Mouse (Mus musculus) hindbrain, embryonic 11.5 days (tissue): ENCODE results near the gene Rcan1. TPM values are rescaled to one million over a fixed set of nuclear protein-coding genes. Genes with fewer than 3 reads are reported as not detected.
A peak's percentile ranks its signal among the peaks of the same experiment; 100 is the strongest.

Experiments
- ATAC-seq: fragments of 200-750 bp; cut with Nextera tagmentation; 2 replicates; pipeline ENCODE4 v1.8.0; 2017; ENCODE audit warnings: mild to moderate bottlenecking, moderate TSS enrichment, moderate library complexity; ENCODE audit not compliant: low FRiP score
- DNase-seq: peaks from one replicate; pipeline ENCODE4 v3.0.0-alpha.2; 2015; ENCODE audit warnings: low spot score
- H3K27ac ChIP-seq: fragments of 300-500 bp; sonication (generic); 2 replicates; pipeline ENCODE4 v1.5.1; 2014; ENCODE audit warnings: mild to moderate bottlenecking, low read depth, low read length
- H3K27me3 ChIP-seq: fragments of 300-500 bp; sonication (generic); 2 replicates; pipeline ENCODE4 v1.6.1; 2014; ENCODE audit warnings: mild to moderate bottlenecking, low read length, moderate library complexity, mixed read lengths; ENCODE audit not compliant: control insufficient read depth, insufficient read depth
- H3K36me3 ChIP-seq: fragments of 300-500 bp; sonication (generic); 2 replicates; pipeline ENCODE4 v1.6.1; 2014; ENCODE audit warnings: mild to moderate bottlenecking, low read length, moderate library complexity, mixed read lengths; ENCODE audit not compliant: control insufficient read depth, insufficient read depth
- H3K4me1 ChIP-seq: fragments of 300-500 bp; sonication (generic); replicated peaks from 2 replicates; pipeline ENCODE4 v1.6.1; 2014; ENCODE audit warnings: low read length, mixed read lengths; ENCODE audit not compliant: control insufficient read depth, insufficient read depth
- H3K4me2 ChIP-seq: fragments of 300-500 bp; sonication (generic); replicated peaks from 2 replicates; pipeline ENCODE4 v1.6.1; 2014; ENCODE audit warnings: mild to moderate bottlenecking, low read depth, low read length
- H3K4me3 ChIP-seq: fragments of 300-500 bp; sonication (generic); 2 replicates; pipeline ENCODE4 v1.5.1; 2014; ENCODE audit warnings: low read depth, low read length
- H3K9ac ChIP-seq: fragments of 300-500 bp; sonication (generic); 2 replicates; pipeline ENCODE4 v1.6.1; 2014; ENCODE audit warnings: low read depth, low read length
- H3K9me3 ChIP-seq: fragments of 300-500 bp; sonication (generic); 2 replicates; pipeline ENCODE4 v1.6.1; 2016; ENCODE audit warnings: low read length; ENCODE audit not compliant: control insufficient read depth
- WGBS: fragments of 180-500 bp; shearing (Covaris S2); extraction: QIAGEN DNeasy Blood & Tissue Kit; methylation state at CpG from one replicate; pipeline ENCODE4 v1.1.7; 2014; 5-methylcytosine and 5-hydroxymethylcytosine counted together
- polyA plus RNA-seq: library from polyadenylated mRNA; unstranded; fragments of >200 nt; fragmentation: Nextera tagmentation; extraction: Ambion mirVana; gene quantifications from 2 replicates; pipeline ENCODE4 v1.2.1, GENCODE M21; 2014

The Rcan1 gene
- polyA plus RNA-seq, 1 experiment from 2014 or later: 39.3 TPM

DNA sequence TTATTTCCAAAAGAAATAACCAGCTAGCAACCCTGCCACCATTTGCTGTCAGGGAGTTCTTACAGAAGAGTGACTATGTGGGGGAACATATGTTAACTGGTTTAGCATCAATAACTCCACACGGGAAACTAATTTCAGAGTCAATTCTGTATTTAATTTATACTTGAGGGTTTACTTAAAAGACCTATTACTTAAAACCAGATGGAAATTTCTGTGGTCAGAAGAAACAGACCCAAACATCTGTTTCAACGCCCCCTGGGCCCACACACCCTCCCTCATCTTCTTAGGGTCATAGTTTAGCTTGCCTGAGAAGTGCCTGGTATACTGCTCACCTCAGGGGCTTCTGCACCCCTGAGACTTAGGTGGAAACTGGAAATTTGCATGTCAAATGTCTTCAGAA, 116.8 kb downstream of the Rcan1 start:
- DNase-seq (no peak), ATAC-seq (no peak)
- H3K36me3 ChIP-seq: no peaks in the 10 kb centered on the region
- H3K9ac ChIP-seq: no peak overlapping the region
- 0 out of 2 replicates have a peak, but pooled peaks cover 3% of the 10 kb centered on the region for H3K27me3 ChIP-seq
- H3K4me2 ChIP-seq: no peak overlapping the region
- H3K4me3 ChIP-seq: no peak overlapping the region
- WGBS: 76% methylated on average over 2 of the region's 2 CpGs
- H3K9me3 ChIP-seq: no peaks in the 10 kb centered on the region
- H3K4me1 ChIP-seq: peaks cover 11% of the 10 kb centered on the region; the same call in 1 of the 2 replicates
- H3K27ac ChIP-seq: no peak overlapping the region

GRCm38 (mm10) chr16:92353295-92353694, 117.4 kb downstream of the Rcan1 start:
- Histone ChIP-seq H3K27ac (no peak overlapping the region), H3K27me3 (no peaks in the 10 kb centered on the region), H3K9ac (no peak overlapping the region), H3K36me3 (no peaks in the 10 kb centered on the region), H3K4me2 (no peak overlapping the region), H3K4me1 (peaks cover 11% of the 10 kb centered on the region; the same call in 1 of the 2 replicates), H3K4me3 (no peak overlapping the region), H3K9me3 (no peaks in the 10 kb centered on the region)
- DNase-seq (no peak), ATAC-seq (no peak)
- 83% methylated on average over 12 of the region's 12 CpGs for WGBS

GRCm38 (mm10) chr16:92348941-92349340, 121.7 kb downstream of the Rcan1 start:
- WGBS: 82% methylated on average over 12 of the region's 12 CpGs
- 0 out of 2 replicates have a peak, but pooled peaks have one; percentile 41 for ATAC-seq

DNA sequence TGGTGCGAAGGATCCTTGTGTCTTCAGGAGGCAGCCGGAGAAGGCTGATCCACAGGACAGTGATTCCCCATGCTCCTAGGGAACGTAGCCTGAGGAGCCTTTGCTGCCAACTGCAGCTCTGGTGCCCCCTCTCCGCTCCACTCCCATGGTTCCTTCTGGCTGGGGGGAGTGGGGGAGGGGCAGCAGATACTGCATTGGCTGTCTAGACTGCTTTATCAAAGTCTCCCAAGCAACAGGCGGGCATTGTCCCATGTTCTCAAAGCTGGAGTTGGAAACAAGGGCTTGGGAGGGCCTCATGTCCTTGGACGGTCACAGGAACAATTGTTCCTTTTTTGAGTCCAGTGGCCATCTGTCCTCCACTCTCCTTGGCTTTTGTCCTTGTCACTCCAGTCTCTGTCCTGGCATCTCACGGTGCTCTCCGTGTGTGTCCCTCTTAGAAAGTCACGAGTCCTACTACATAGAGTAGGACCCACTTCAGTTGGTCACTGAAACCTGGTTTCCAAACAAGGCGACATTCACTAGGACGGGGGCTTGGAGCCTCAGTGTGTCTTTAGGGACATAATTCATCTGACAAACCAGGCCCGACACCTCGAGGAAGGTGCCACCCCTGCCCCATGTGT, 124.3 kb downstream of the Rcan1 start:
- H3K4me1 ChIP-seq: 0 out of 2 replicates have a peak, but pooled peaks cover 3% of the 10 kb centered on the region
- H3K36me3 ChIP-seq: no peaks in the 10 kb centered on the region
- DNase-seq: peak; percentile 82
- no peaks in the 10 kb centered on the region for H3K27me3 ChIP-seq
- no peak overlapping the region for H3K4me3 ChIP-seq
- peak; percentile 77 for ATAC-seq
- H3K9me3 ChIP-seq: no peaks in the 10 kb centered on the region
- no peak overlapping the region for H3K4me2 ChIP-seq
- WGBS: 53% methylated on average over 13 of the region's 13 CpGs
- H3K27ac ChIP-seq: peak overlapping the region; percentile 69
- no peak overlapping the region for H3K9ac ChIP-seq

More at GRCm38 (mm10) chr16:92348941-92349340, 121.7 kb downstream of the Rcan1 start:
- no peak overlapping the region for H3K9ac ChIP-seq
- no peak overlapping the region for H3K4me3 ChIP-seq
- no peaks in the 10 kb centered on the region for H3K36me3 ChIP-seq
- 0 out of 2 replicates have a peak, but pooled peaks cover 3% of the 10 kb centered on the region for H3K4me1 ChIP-seq
- no peaks in the 10 kb centered on the region for H3K9me3 ChIP-seq
- no peak for DNase-seq
- no peak overlapping the region for H3K27ac ChIP-seq
- H3K27me3 ChIP-seq: no peaks in the 10 kb centered on the region
- no peak overlapping the region for H3K4me2 ChIP-seq

DNA sequence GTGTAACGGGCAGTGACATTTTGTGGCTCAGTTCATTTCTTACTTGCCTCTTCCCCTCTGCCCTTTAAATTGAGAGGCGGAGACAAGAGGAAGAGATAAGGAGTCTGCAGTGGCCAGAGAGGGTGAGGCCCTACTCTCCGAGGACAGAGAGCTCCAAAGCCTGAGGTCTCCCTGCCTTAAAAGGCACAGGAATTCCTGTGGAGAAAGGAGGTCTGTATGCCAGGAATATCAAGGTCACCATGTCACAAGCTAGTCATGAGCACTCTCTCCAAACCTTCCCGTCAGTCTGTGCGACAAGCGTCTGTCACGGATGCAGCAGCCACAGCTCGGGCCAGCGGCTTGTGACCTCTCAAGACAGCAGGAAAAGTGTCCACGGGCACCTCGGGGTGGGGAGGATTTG, 125.5 kb downstream of the Rcan1 start:
- ATAC-seq: no peak
- H3K27ac ChIP-seq: no peak overlapping the region

More for the DNA sequence above, 125.5 kb downstream of the Rcan1 start:
- no peak for DNase-seq
- H3K4me2 ChIP-seq: no peak overlapping the region
- no peaks in the 10 kb centered on the region for H3K27me3 ChIP-seq
- no peaks in the 10 kb centered on the region for H3K36me3 ChIP-seq
- H3K9ac ChIP-seq: no peak overlapping the region
- 65% methylated on average over 11 of the region's 11 CpGs for WGBS
- H3K4me3 ChIP-seq: no peak overlapping the region
- no peaks in the 10 kb centered on the region for H3K9me3 ChIP-seq
- 0 out of 2 replicates have a peak, but pooled peaks cover 9% of the 10 kb centered on the region for H3K4me1 ChIP-seq

Other genes with a start within 250 kb of the Rcan1 start
- 14.7 and 23.1 TPM in 2 replicates for gene Kcne2, start 178.5 kb downstream of the Rcan1 start, polyA plus RNA-seq
- gene Smim11, start 169.6 kb downstream of the Rcan1 start, polyA plus RNA-seq: 112 and 121 TPM in 2 replicates
- not detected in 2 replicates for gene Fam243, start 149.4 kb downstream of the Rcan1 start, polyA plus RNA-seq
- gene Kcne1, start 111.4 kb downstream of the Rcan1 start, polyA plus RNA-seq: 0.32 and 0.66 TPM in 2 replicates
- 3.4 and 4.8 TPM in 2 replicates for gene Clic6, start 14.9 kb upstream of the Rcan1 start, polyA plus RNA-seq